Mouse (Mus musculus) hindbrain, embryonic 12.5 days (tissue): ENCODE measurements around the gene Gm48552. TPM values are rescaled to one million over a fixed set of nuclear protein-coding genes. Genes with fewer than 3 reads are reported as not detected.

Source experiments
- ATAC-seq: fragments of 200-750 bp; cut with Nextera tagmentation; 2 replicates; pipeline ENCODE4 v1.8.0; 2017; ENCODE audit warnings: moderate TSS enrichment; ENCODE audit not compliant: low FRiP score
- H3K27ac ChIP-seq: fragments of 300-500 bp; sonication (generic); 2 replicates; pipeline ENCODE4 v1.5.1; 2016; ENCODE audit warnings: mild to moderate bottlenecking
- H3K27me3 ChIP-seq: fragments of 300-500 bp; sonication (generic); 2 replicates; pipeline ENCODE4 v1.6.1; 2016; ENCODE audit warnings: mild to moderate bottlenecking
- H3K36me3 ChIP-seq: fragments of 300-500 bp; sonication (generic); 2 replicates; pipeline ENCODE4 v1.6.1; 2016; ENCODE audit warnings: mild to moderate bottlenecking
- H3K4me1 ChIP-seq: fragments of 300-500 bp; sonication (generic); 2 replicates; pipeline ENCODE4 v1.6.1; 2016
- H3K4me2 ChIP-seq: fragments of 300-500 bp; sonication (generic); replicated peaks from 2 replicates; pipeline ENCODE4 v1.6.1; 2016; ENCODE audit warnings: mild to moderate bottlenecking
- H3K4me3 ChIP-seq: fragments of 300-500 bp; sonication (generic); 2 replicates; pipeline ENCODE4 v1.5.1; 2016; ENCODE audit warnings: mild to moderate bottlenecking
- H3K9ac ChIP-seq: fragments of 300-500 bp; sonication (generic); 2 replicates; pipeline ENCODE4 v1.6.1; 2016; ENCODE audit warnings: mild to moderate bottlenecking, moderate library complexity
- H3K9me3 ChIP-seq: fragments of 300-500 bp; sonication (generic); replicated peaks from 2 replicates; pipeline ENCODE4 v1.6.1; 2016; ENCODE audit warnings: mild to moderate bottlenecking
- WGBS: fragments of 180-500 bp; shearing (Covaris S2); methylation state at CpG from one replicate; pipeline ENCODE4 v1.1.7; 2016; 5-methylcytosine and 5-hydroxymethylcytosine counted together
- polyA plus RNA-seq: library from polyadenylated mRNA; unstranded; fragments of >200 nt; fragmentation: Nextera tagmentation; extraction: Ambion mirVana; gene quantifications from 2 replicates; pipeline ENCODE4 v1.2.1, GENCODE M21; 2016

Gm48552 gene
- polyA plus RNA-seq, 1 experiment from 2014 or later = 1.1 TPM

DNA sequence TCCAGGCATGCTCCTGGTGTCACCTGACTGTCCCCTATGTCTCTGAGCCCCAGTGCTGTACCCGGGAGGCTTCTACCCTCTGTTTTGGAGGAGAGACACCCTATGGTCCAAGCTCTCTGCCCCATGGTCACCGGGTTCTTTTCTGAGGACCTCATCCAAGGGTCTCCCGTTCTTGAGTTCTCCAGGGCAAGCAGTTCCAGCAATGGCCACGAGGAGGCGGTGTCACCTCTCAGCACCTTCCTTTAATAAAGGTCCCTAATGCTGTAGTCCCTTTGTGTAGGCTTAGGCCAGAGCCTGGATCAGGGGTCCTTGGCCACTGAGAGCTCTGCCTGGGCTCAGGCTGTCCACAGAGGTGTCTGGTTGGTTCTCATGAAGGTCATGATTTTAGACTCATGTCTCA lies 6.3 kb downstream of the Gm48552 start:
- Histone ChIP-seq H3K9me3 (no peaks in the 10 kb centered on the region), H3K9ac (0 out of 2 replicates have a peak overlapping the region, but pooled peaks have one; percentile 5), H3K27me3 (peaks cover 8% of the 10 kb centered on the region; the same call in 1 of the 2 replicates), H3K27ac (no peak overlapping the region), H3K4me3 (no peak overlapping the region), H3K36me3 (peaks cover 15% of the 10 kb centered on the region; the same call in 1 of the 2 replicates), H3K4me1 (peaks cover 46% of the 10 kb centered on the region), H3K4me2 (no peak overlapping the region)
- WGBS = 15% methylated on average over 5 of the region's 5 CpGs
- no peak for ATAC-seq

DNA sequence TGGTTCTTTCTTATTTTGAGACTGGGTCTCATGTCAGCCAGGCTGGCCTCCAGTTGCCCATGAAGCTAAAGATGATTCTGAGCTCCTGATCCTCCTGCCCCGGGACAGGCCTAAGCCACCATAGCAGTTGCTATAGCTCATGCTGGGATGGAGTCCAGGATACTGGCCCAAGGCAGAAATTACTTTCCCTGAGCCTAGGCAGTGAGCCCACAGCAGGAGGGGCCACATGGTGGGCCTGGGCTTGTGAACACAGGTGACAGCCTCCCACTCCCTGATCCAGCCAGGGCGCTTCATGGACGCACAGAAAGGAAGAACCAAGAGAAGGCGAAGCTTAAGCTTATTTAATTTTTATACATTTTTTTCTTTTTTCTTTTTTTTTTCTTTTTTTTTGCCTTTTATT lies 7.1 kb downstream of the Gm48552 start:
- Histone ChIP-seq H3K36me3 (peaks cover 20% of the 10 kb centered on the region; the same call in 1 of the 2 replicates), H3K4me2 (no peak overlapping the region), H3K9me3 (no peaks in the 10 kb centered on the region), H3K27me3 (peaks cover 8% of the 10 kb centered on the region; the same call in 1 of the 2 replicates), H3K4me3 (no peak overlapping the region), H3K4me1 (peaks cover 53% of the 10 kb centered on the region), H3K27ac (no peak overlapping the region), H3K9ac (no peak overlapping the region)
- no peak for ATAC-seq
- 81% methylated on average over 4 of the region's 4 CpGs for WGBS

DNA sequence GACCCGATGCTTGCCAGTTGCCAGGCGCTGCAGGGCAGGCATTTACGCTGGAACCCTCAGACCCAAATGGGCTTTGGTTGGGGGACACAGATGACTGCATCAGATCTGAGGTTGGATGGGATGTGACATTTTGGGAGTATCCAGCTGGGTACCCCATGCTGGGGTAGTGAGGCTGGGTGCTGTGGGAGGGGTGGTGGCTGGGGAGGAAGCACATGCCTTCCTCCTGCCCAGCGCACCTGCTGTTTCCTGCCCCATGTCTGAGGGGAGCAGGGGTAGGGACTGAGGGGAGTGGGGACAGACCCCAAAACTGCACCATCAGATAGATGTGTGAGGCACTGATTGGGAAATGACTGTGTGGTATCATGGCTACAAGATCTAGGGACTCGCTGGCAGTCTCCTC lies 7.9 kb downstream of the Gm48552 start:
- Histone ChIP-seq H3K36me3 (peaks cover 16% of the 10 kb centered on the region; the same call in 1 of the 2 replicates), H3K9ac (peak overlapping the region; percentile 45; the same call in 1 of the 2 replicates), H3K4me3 (no peak overlapping the region), H3K9me3 (no peaks in the 10 kb centered on the region), H3K27ac (peak overlapping the region; percentile 30; the same call in 1 of the 2 replicates), H3K27me3 (peaks cover 8% of the 10 kb centered on the region; the same call in 1 of the 2 replicates), H3K4me1 (peaks cover 62% of the 10 kb centered on the region), H3K4me2 (no peak overlapping the region)
- 45% methylated on average over 5 of the region's 5 CpGs for WGBS
- no peak for ATAC-seq

DNA sequence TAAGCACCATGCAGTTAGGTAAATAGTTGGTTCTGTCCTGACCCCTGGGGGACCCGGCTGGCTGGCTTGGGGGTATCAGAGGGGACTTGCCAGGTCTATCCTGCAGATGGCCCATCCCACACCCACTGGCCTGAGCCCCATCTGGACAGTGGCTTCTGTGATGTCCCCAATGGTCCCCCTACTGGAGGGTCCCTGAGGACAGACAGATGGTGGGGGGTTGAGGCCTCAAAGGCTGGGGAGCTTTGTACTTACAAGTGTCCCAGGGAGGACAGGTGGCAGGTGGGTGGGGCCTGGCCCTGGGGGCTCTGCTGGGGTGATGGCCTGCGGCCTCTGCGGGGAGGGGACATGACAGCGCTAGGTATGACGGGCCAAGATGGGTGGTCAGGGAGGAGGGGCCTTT lies 10.5 kb downstream of the Gm48552 start:
- ATAC-seq = no peak
- Histone ChIP-seq H3K4me2 (no peak overlapping the region), H3K4me1 (peaks cover 69% of the 10 kb centered on the region), H3K27me3 (peaks cover 8% of the 10 kb centered on the region), H3K9me3 (no peaks in the 10 kb centered on the region), H3K4me3 (no peak overlapping the region), H3K36me3 (peaks cover 18% of the 10 kb centered on the region), H3K27ac (no peak overlapping the region), H3K9ac (no peak overlapping the region)
- 68% methylated on average over 5 of the region's 5 CpGs for WGBS

- Histone ChIP-seq H3K27ac (no peak overlapping the region), H3K36me3 (peaks cover 23% of the 10 kb centered on the region), H3K9me3 (no peaks in the 10 kb centered on the region), H3K9ac (peak overlapping the region; percentile 18; the same call in 1 of the 2 replicates), H3K27me3 (peaks cover 13% of the 10 kb centered on the region), H3K4me1 (peaks cover 69% of the 10 kb centered on the region), H3K4me3 (no peak overlapping the region), H3K4me2 (peak overlapping the region; percentile 26)
- WGBS = 69% methylated on average over 18 of the region's 18 CpGs
- ATAC-seq = no peak
These were observed 11.0 kb downstream of the Gm48552 start for GRCm38 (mm10) chr10:81399798-81400308.

DNA sequence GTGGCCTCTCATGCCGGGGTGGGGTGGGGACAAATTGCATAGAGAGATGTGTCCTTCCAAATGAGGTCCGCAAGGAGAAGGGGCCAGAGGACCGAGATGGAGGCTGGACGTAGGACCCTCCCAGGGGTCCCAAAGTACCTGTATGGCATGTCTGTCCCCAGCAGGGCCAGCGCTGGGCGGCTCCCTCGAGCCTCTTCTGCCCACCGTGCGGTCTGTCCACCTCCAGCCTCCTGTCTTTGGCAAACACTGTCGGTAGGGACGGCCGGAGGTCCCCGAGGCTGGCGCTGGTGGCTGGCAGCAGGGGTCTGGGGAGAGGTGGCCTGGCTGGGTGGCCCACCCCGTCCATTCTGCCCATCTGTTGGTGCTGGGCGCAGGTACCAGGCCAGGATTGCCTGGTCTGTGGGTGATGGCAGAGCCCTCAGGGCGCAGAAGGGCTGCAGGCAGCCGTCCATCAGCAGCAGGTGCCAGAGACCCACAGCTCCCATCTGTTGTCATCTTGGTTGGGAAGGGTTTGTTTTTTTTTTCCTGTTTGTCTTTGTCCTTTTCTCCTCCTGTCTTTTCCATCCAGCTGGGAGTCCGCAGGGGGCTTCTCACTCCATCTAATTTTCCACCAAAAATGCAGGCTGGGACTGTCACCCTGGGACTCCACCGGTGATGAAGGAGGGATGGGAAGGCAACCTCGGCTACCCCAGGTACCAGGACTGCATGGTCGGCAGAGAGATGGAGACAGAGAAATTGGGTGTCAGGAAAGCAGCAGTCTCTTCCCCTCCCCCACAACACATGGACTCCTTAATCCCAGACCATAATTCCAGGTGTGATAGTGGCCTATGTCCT lies 11.8 kb downstream of the Gm48552 start:
- WGBS = 44% methylated on average over 22 of the region's 22 CpGs
- H3K4me3 ChIP-seq = no peak overlapping the region
- peaks cover 15% of the 10 kb centered on the region for H3K27me3 ChIP-seq
- peak overlapping the region; percentile 38 for H3K9ac ChIP-seq
- H3K9me3 ChIP-seq = no peaks in the 10 kb centered on the region
- H3K27ac ChIP-seq = peak overlapping the region; percentile 94
- peaks cover 69% of the 10 kb centered on the region for H3K4me1 ChIP-seq
- H3K36me3 ChIP-seq = peaks cover 30% of the 10 kb centered on the region
- H3K4me2 ChIP-seq = peak overlapping the region; percentile 26
- ATAC-seq = no peak

GRCm38 (mm10) chr10:81401205-81401520 lies 12.4 kb downstream of the Gm48552 start:
- H3K4me1 ChIP-seq = peaks cover 69% of the 10 kb centered on the region
- WGBS = 27% methylated on average over 10 of the region's 10 CpGs
- no peaks in the 10 kb centered on the region for H3K9me3 ChIP-seq
- peaks cover 35% of the 10 kb centered on the region for H3K36me3 ChIP-seq
- H3K4me2 ChIP-seq = peak overlapping the region; percentile 26; the same call in 1 of the 2 replicates
- H3K27me3 ChIP-seq = peaks cover 19% of the 10 kb centered on the region
- no peak overlapping the region for H3K4me3 ChIP-seq
- no peak for ATAC-seq
- H3K27ac ChIP-seq = peak overlapping the region; percentile 94
- H3K9ac ChIP-seq = no peak overlapping the region

DNA sequence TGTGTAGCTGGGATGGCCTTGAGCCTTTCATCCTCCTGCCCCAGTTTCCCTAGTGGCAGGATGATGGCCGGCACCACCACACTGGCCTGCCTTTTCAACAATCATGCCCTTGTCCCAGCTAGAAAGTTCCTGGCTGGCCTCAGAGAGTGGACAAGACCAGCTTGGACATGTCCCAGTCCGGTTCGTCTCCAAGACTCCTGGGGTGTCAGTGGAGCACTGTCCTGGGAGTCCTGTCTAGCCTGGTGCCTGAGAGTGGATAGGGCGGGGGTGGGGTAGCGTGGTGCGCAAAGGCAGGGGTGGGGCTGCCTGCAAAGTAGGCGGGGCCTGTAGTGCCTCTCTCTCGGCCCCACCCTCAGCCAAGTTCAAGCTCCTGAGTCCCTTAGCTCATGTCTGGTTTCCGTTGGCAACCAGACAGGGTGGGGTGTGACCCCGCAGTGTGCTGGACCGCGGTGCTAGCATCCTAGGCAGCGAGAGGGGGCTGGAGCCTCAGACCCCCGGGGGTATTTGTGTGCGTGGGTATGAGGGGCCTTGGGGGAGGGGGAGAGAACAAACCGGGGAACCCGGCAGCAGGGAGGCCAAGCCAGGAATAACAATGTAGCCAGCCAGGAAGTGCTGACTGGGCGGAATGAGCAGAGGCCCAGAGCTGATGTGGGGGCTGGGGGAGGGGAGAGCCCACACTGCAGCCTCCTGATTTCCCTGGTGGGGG lies 12.9 kb downstream of the Gm48552 start:
- WGBS = 3% methylated on average over 18 of the region's 18 CpGs
- H3K9ac ChIP-seq = peak overlapping the region; percentile 39
- peak overlapping the region; percentile 26 for H3K4me2 ChIP-seq
- H3K9me3 ChIP-seq = no peaks in the 10 kb centered on the region
- H3K27me3 ChIP-seq = peaks cover 25% of the 10 kb centered on the region
- peak overlapping the region; percentile 94 for H3K27ac ChIP-seq
- 0 out of 2 replicates have a peak overlapping the region, but pooled peaks have one; percentile 5 for H3K4me3 ChIP-seq
- ATAC-seq = peak; percentile 76
- H3K36me3 ChIP-seq = peaks cover 35% of the 10 kb centered on the region
- H3K4me1 ChIP-seq = peaks cover 69% of the 10 kb centered on the region

DNA sequence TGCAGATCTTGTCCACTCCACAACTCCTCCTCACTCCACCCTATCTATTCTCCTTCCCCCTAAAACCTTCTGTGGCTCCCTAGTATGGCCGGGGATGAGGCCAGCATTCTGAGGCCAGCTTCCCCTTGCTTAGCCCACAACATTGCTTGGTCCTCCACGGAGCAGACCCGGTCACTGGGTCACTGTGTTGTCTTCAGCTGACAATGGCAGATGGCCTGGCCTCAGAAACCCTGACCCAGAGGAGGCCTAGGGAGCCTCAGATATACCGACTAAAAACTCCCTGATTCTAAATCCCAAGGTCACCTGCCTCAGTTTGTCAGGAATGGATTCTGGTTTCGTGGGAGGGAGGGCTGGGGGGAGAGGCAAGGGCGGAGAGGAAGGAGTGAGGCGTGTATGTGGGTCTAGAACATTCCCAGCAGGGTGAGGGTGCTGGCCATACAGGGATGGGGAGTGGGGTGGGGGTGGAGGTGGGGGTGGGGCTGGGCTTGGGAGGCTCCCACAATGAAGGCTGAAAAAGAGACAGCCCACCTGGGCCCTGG lies 13.5 kb downstream of the Gm48552 start:
- Histone ChIP-seq H3K4me3 (no peak overlapping the region), H3K36me3 (peaks cover 35% of the 10 kb centered on the region), H3K9me3 (no peaks in the 10 kb centered on the region), H3K27ac (peak overlapping the region; percentile 94), H3K9ac (peak overlapping the region; percentile 50; the same call in 1 of the 2 replicates), H3K4me1 (peaks cover 69% of the 10 kb centered on the region), H3K4me2 (peak overlapping the region; percentile 26), H3K27me3 (peaks cover 29% of the 10 kb centered on the region)
- 9% methylated on average over 7 of the region's 7 CpGs for WGBS
- ATAC-seq = no peak

DNA sequence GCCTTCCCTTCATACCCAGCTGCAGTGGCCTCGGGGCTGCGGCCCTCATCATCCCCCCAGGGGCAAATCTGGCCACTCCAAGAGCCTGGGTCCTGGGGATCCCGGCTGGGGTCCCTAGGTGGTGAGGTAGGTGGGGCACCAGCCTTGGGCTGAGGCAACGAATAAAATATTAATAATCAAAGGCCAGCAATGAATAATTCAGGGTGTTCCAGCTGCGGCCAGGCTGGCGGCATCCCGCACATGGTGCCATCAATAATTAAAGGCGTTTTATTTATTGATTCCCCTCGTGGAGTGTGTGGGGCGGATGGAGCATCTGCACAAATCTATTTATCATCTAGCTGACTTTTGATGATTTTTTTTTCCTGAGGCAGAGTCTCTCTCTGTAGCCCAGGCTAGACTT lies 14.7 kb downstream of the Gm48552 start:
- Histone ChIP-seq H3K27me3 (peaks cover 38% of the 10 kb centered on the region), H3K4me1 (peaks cover 72% of the 10 kb centered on the region), H3K4me3 (no peak overlapping the region), H3K4me2 (peak overlapping the region; percentile 26; the same call in 1 of the 2 replicates), H3K36me3 (peaks cover 35% of the 10 kb centered on the region), H3K27ac (peak overlapping the region; percentile 94), H3K9me3 (no peaks in the 10 kb centered on the region), H3K9ac (peak overlapping the region; percentile 50; the same call in 1 of the 2 replicates)
- 38% methylated on average over 10 of the region's 10 CpGs for WGBS
- no peak for ATAC-seq

GRCm38 (mm10) chr10:81404082-81404481 lies 15.3 kb downstream of the Gm48552 start:
- no peak overlapping the region for H3K27ac ChIP-seq
- no peak for ATAC-seq
- peaks cover 43% of the 10 kb centered on the region for H3K27me3 ChIP-seq
- H3K4me1 ChIP-seq = peaks cover 77% of the 10 kb centered on the region
- H3K4me2 ChIP-seq = no peak overlapping the region
- 23% methylated on average over 9 of the region's 9 CpGs for WGBS
- H3K9me3 ChIP-seq = no peaks in the 10 kb centered on the region
- H3K36me3 ChIP-seq = peaks cover 34% of the 10 kb centered on the region
- no peak overlapping the region for H3K9ac ChIP-seq
- H3K4me3 ChIP-seq = no peak overlapping the region

- peaks cover 77% of the 10 kb centered on the region for H3K4me1 ChIP-seq
- H3K36me3 ChIP-seq = peaks cover 28% of the 10 kb centered on the region
- WGBS = 48% methylated on average over 18 of the region's 18 CpGs
- no peaks in the 10 kb centered on the region for H3K9me3 ChIP-seq
- no peak overlapping the region for H3K4me3 ChIP-seq
- no peak overlapping the region; the same call in 1 of the 2 replicates for H3K27ac ChIP-seq
- peaks cover 42% of the 10 kb centered on the region for H3K27me3 ChIP-seq
- H3K9ac ChIP-seq = no peak overlapping the region
- H3K4me2 ChIP-seq = no peak overlapping the region
- no peak for ATAC-seq
These were observed 15.9 kb downstream of the Gm48552 start for GRCm38 (mm10) chr10:81404720-81405119.
